Mouse (Mus musculus) stomach, embryonic 15.5 days (tissue): ENCODE data around the gene Clspn. TPM values are rescaled to one million over a fixed set of nuclear protein-coding genes. Genes with fewer than 3 reads are reported as not detected.

Experiments used
- ATAC-seq: fragments of 200-750 bp; cut with Nextera tagmentation; 2 replicates; pipeline ENCODE4 v1.8.0; 2017; ENCODE audit warnings: low read depth, moderate number of reproducible peaks, moderate TSS enrichment; ENCODE audit not compliant: insufficient read depth, low FRiP score
- H3K27ac ChIP-seq: fragments of 300-500 bp; sonication (generic); 2 replicates; pipeline ENCODE4 v1.5.1; 2015; ENCODE audit warnings: mild to moderate bottlenecking, inconsistent platforms
- H3K27me3 ChIP-seq: fragments of 300-500 bp; sonication (generic); replicated peaks from 2 replicates; pipeline ENCODE4 v1.6.1; 2015; ENCODE audit warnings: inconsistent platforms
- H3K36me3 ChIP-seq: fragments of 300-500 bp; sonication (generic); 2 replicates; pipeline ENCODE4 v1.6.1; 2015; ENCODE audit warnings: inconsistent platforms
- H3K4me1 ChIP-seq: fragments of 300-500 bp; sonication (generic); 2 replicates; pipeline ENCODE4 v1.6.1; 2015; ENCODE audit warnings: inconsistent platforms
- H3K4me2 ChIP-seq: fragments of 300-500 bp; sonication (generic); 2 replicates; pipeline ENCODE4 v1.6.1; 2015; ENCODE audit warnings: mild to moderate bottlenecking, inconsistent platforms
- H3K4me3 ChIP-seq: fragments of 300-500 bp; sonication (generic); replicated peaks from 2 replicates; pipeline ENCODE4 v1.5.1; 2015; ENCODE audit warnings: inconsistent platforms
- H3K9ac ChIP-seq: fragments of 300-500 bp; sonication (generic); 2 replicates; pipeline ENCODE4 v1.6.1; 2015; ENCODE audit warnings: inconsistent platforms
- H3K9me3 ChIP-seq: fragments of 300-500 bp; sonication (generic); 2 replicates; pipeline ENCODE4 v1.6.1; 2016; ENCODE audit warnings: inconsistent platforms
- WGBS: fragments of 180-500 bp; shearing (Covaris S2); methylation state at CpG from one replicate; pipeline ENCODE4 v1.1.7; 2015; 5-methylcytosine and 5-hydroxymethylcytosine counted together
- polyA plus RNA-seq: library from polyadenylated mRNA; unstranded; fragments of >200 nt; fragmentation: Nextera tagmentation; extraction: Ambion mirVana; gene quantifications from 2 replicates; pipeline ENCODE4 v1.2.1, GENCODE M21; 2015

Gene Clspn
- polyA plus RNA-seq, 1 experiment from 2014 or later = 40.0 TPM

DNA sequence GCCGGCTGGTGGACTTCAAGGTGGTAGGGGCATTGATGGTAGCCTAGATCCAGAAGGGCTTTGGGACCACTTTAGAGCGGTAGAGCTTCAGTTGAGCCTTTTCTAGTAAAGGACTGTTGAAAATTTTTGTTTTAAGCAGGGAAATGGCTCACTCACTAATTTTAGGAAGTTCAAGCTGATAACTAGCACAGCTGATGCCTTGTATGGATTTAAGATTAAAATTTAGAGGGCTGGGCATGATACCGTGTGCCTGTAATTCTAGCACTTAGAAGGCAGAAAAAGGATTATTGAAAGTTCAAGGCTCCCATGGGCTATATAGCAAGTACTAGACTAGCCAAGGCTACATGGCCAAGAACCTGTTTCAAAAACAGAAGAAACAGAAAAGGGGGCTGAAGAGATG, 13.0 kb downstream of the Clspn start:
- WGBS = 95% methylated on average over 3 of the region's 3 CpGs
- no peaks in the 10 kb centered on the region for H3K27me3 ChIP-seq
- H3K9me3 ChIP-seq = no peaks in the 10 kb centered on the region
- peaks cover 59% of the 10 kb centered on the region for H3K36me3 ChIP-seq
- H3K4me1 ChIP-seq = no peaks in the 10 kb centered on the region
- H3K9ac ChIP-seq = no peak overlapping the region
- H3K4me3 ChIP-seq = no peak overlapping the region
- no peak overlapping the region for H3K27ac ChIP-seq
- H3K4me2 ChIP-seq = no peak overlapping the region
- ATAC-seq = no peak

- no peaks in the 10 kb centered on the region for H3K4me1 ChIP-seq
- no peak overlapping the region for H3K4me3 ChIP-seq
- H3K27ac ChIP-seq = no peak overlapping the region
- no peaks in the 10 kb centered on the region for H3K9me3 ChIP-seq
- no peak overlapping the region for H3K4me2 ChIP-seq
- H3K9ac ChIP-seq = no peak overlapping the region
- no peak for ATAC-seq
- WGBS = 92% methylated on average over 5 of the region's 5 CpGs
- no peaks in the 10 kb centered on the region for H3K27me3 ChIP-seq
- H3K36me3 ChIP-seq = peaks cover 68% of the 10 kb centered on the region
These were observed 19.5 kb downstream of the Clspn start for GRCm38 (mm10) chr4:126576281-126576680.

DNA sequence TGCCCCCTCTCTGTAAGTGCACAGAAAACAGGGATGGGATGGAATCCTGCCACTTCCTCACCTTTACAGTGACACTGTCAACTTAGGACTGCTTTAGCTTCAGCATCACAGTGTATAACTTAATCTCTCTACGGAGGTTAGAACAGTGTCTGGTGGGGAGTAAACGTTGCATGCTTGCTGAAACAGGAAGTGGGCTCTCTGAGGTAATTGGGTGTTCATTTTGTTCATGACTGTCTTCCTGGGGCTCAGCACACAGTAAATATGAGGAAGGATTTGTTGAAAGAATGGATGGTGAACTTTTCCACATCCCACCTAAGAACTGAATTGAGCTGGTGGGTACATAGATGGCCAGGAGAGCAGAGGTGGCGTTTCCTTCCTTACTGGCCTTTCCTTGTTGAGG, 21.2 kb downstream of the Clspn start:
- H3K9ac ChIP-seq = no peak overlapping the region
- no peak overlapping the region for H3K27ac ChIP-seq
- no peak overlapping the region for H3K4me3 ChIP-seq
- H3K27me3 ChIP-seq = no peaks in the 10 kb centered on the region
- H3K4me1 ChIP-seq = no peaks in the 10 kb centered on the region
- WGBS = 87% methylated on average over 3 of the region's 3 CpGs
- no peak overlapping the region for H3K4me2 ChIP-seq
- ATAC-seq = no peak
- no peaks in the 10 kb centered on the region for H3K9me3 ChIP-seq
- peaks cover 60% of the 10 kb centered on the region for H3K36me3 ChIP-seq

DNA sequence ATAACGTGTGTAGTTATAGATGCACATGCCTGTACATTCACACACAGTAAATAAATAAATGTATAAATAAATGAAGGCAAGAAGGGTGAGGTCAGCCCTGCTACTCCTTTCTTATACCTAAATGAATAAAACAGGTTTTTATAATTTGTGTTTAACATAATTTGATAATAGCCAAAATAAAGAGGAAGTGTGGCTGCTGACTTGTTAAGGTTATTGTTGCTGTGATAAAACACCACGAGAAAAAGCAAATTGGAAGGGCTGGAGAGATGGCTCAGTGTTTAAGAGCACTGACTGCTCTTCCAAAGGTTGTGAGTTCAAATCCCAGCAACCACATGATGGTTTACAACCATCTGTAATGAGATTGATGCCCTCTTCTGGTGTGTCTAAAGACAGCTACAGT, 22.3 kb downstream of the Clspn start:
- Histone ChIP-seq H3K27me3 (no peaks in the 10 kb centered on the region), H3K27ac (no peak overlapping the region), H3K9me3 (no peaks in the 10 kb centered on the region), H3K9ac (no peak overlapping the region), H3K4me1 (no peaks in the 10 kb centered on the region), H3K4me2 (no peak overlapping the region), H3K36me3 (peaks cover 52% of the 10 kb centered on the region), H3K4me3 (no peak overlapping the region)
- ATAC-seq = no peak
- whole genome bisulfite sequencing = 84% methylated on average over 2 of the region's 2 CpGs

DNA sequence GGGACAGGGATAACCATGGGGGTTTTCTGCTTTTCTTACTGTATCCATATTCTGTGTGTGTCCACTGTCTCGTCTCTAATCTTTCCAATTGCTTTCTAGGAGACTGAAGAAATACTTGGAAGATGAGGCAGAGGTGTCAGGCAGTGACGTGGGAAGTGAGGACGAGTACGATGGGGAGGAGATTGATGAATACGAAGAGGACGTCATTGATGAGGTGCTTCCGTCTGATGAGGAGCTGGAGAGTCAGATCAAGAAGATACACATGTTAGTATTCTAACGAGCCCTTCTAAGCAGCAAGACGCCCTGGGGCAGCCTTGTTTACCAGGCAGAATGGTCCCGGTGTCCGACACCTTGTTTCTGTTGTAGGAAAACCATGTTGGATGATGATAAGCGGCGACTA, 29.0 kb downstream of the Clspn start:
- ATAC-seq = no peak
- no peak overlapping the region for H3K4me3 ChIP-seq
- no peak overlapping the region for H3K9ac ChIP-seq
- peaks cover 42% of the 10 kb centered on the region for H3K36me3 ChIP-seq
- H3K27ac ChIP-seq = no peak overlapping the region
- H3K27me3 ChIP-seq = no peaks in the 10 kb centered on the region
- 94% methylated on average over 13 of the region's 13 CpGs for WGBS
- no peak overlapping the region for H3K4me2 ChIP-seq
- no peaks in the 10 kb centered on the region for H3K4me1 ChIP-seq
- H3K9me3 ChIP-seq = no peaks in the 10 kb centered on the region

DNA sequence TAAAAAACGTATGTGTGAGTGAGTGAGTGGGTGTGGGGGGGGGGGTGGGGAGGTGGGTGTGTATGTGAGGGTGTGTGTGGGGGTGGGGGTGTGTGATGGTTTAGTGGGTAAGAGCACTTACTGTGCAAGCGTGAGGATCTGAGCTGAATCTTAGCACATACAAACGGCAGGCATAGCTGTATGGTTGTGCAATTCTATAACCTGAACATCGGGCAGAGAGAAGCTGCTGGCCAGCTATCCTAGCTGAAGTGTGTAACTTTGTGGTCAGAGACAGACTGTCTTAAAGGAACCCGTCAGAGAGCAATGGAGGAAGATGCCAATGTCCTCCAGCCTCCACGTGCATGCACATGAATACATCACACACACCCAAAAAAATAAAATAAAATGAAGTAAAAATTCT, 35.3 kb downstream of the Clspn start:
- Histone ChIP-seq H3K27me3 (no peaks in the 10 kb centered on the region), H3K4me1 (no peaks in the 10 kb centered on the region), H3K9ac (no peak overlapping the region), H3K27ac (no peak overlapping the region), H3K9me3 (no peaks in the 10 kb centered on the region), H3K36me3 (peaks cover 16% of the 10 kb centered on the region), H3K4me3 (no peak overlapping the region), H3K4me2 (no peak overlapping the region)
- WGBS = 85% methylated on average over 6 of the region's 6 CpGs
- ATAC-seq = no peak

DNA sequence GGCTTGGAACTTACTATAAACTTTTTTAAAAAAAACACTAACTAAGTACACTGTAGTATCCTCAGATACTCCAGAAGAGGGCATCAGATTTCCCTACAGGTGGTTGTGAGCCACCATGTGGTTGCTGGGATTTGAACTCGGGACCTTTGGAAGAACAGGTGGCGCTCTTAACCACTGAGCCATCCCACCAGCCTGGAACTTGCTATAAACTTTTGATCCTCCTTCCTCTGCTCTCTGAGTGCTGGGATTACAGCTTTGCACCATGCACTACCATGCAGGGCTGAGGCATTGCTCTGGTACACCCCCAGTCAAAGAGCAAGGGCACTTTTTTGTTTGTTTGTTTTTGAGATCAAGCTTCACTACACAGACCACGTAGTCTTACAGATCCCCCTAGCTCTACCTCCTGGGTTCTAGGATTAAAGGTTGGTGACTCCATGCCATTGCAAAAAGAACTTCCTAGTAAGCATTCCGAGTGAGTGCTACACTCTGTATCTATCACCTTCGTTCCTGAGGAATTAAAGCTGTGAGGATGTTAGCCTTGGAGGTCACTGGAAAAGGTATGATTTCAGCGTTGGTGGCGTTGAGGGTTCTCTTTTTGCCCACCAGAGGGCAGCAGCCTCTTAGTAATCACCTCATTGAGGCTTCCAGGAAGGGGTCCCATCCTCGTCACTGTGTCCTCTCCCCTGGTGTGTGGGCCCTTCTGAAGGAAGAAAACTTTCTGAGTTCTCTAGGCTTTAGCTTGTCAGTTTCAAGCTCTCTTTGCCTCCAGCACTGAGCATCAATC, 43.4 kb downstream of the Clspn start:
- Histone ChIP-seq H3K9me3 (no peaks in the 10 kb centered on the region), H3K9ac (no peak overlapping the region), H3K4me2 (no peak overlapping the region), H3K4me1 (peaks cover 7% of the 10 kb centered on the region; the same call in 1 of the 2 replicates), H3K27ac (no peak overlapping the region), H3K4me3 (no peak overlapping the region), H3K36me3 (no peaks in the 10 kb centered on the region), H3K27me3 (no peaks in the 10 kb centered on the region)
- ATAC-seq = no peak
- WGBS = 29% methylated on average over 8 of the region's 8 CpGs

DNA sequence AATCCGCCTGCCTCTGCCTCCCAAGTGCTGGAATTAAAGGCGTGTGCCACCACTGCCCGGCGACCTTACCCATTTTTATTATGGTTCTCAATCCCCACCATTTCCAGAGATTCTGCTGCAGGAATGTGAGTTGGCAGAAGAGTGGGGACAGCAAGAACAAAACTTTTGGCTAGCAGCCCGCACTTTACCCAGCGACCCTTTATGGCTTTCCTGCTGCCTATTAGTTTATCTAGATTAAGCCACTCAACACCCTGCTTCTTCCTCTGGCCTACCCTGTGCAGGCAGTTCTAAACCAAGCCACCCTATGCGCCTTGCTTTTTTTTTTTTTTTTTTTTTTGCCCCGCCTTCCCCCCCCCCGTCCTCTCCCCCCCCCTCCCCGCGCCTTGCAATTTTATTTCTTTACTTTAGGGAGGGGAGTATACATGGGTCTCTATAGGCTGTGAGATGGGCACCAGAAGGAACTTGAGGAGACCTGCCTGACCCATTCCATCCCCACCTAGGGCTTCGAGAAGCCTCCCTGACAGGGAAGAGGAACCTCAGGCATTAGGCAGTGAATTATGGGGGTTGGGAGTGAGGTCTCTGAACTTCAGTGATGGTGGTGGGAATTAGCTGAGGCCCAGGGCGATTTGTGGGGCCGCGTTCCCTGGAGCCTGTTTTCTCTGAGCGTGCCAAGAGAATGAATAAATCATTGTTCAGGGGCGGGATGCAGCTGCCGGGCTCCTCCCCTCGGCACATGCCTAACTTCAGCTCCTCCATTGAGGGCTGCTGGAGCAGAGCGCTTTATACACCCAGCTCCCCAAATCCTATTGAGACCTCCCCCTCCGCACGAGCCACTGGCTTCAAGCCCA, 45.1 kb downstream of the Clspn start:
- Histone ChIP-seq H3K27me3 (no peaks in the 10 kb centered on the region), H3K27ac (no peak overlapping the region), H3K9me3 (no peaks in the 10 kb centered on the region), H3K4me2 (peak overlapping the region; percentile 50), H3K4me1 (peaks cover 7% of the 10 kb centered on the region; the same call in 1 of the 2 replicates), H3K9ac (no peak overlapping the region), H3K36me3 (no peaks in the 10 kb centered on the region), H3K4me3 (no peak overlapping the region)
- ATAC-seq = peak; percentile 87
- 22% methylated on average over 21 of the region's 22 CpGs for WGBS

DNA sequence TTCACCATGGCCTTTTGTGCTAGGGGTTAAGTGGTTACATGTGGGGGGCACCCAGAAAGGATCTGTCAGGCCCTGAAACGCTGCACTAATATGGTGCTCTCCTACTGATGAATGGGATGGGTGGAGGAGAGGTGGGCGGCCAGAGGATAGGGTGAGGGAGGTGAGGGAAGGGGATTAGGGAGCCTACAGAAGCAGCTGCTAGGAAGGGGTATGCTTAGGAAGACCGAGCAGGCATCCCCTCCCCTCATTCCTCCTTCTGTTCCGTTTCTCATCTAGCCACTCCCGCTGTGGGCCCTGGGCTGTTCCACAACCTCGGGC, 45.7 kb downstream of the Clspn start:
- no peaks in the 10 kb centered on the region for H3K27me3 ChIP-seq
- H3K36me3 ChIP-seq = no peaks in the 10 kb centered on the region
- H3K27ac ChIP-seq = no peak overlapping the region
- ATAC-seq = no peak
- peaks cover 7% of the 10 kb centered on the region; the same call in 1 of the 2 replicates for H3K4me1 ChIP-seq
- H3K4me2 ChIP-seq = peak overlapping the region; percentile 50
- H3K4me3 ChIP-seq = no peak overlapping the region
- 6% methylated on average over 6 of the region's 6 CpGs for WGBS
- no peaks in the 10 kb centered on the region for H3K9me3 ChIP-seq
- no peak overlapping the region for H3K9ac ChIP-seq

GRCm38 (mm10) chr4:126604141-126604540, 47.4 kb downstream of the Clspn start:
- no peak overlapping the region for H3K27ac ChIP-seq
- no peaks in the 10 kb centered on the region for H3K36me3 ChIP-seq
- no peaks in the 10 kb centered on the region for H3K9me3 ChIP-seq
- H3K4me2 ChIP-seq = no peak overlapping the region
- H3K4me3 ChIP-seq = no peak overlapping the region
- peaks cover 7% of the 10 kb centered on the region; the same call in 1 of the 2 replicates for H3K4me1 ChIP-seq
- WGBS = 82% methylated on average over 2 of the region's 2 CpGs
- no peak for ATAC-seq
- no peaks in the 10 kb centered on the region for H3K27me3 ChIP-seq
- no peak overlapping the region for H3K9ac ChIP-seq

- Histone ChIP-seq H3K4me1 (0 out of 2 replicates have a peak, but pooled peaks cover 7% of the 10 kb centered on the region), H3K4me3 (no peak overlapping the region), H3K9me3 (no peaks in the 10 kb centered on the region), H3K36me3 (no peaks in the 10 kb centered on the region), H3K27ac (no peak overlapping the region), H3K9ac (no peak overlapping the region), H3K4me2 (no peak overlapping the region), H3K27me3 (no peaks in the 10 kb centered on the region)
- WGBS = 78% methylated on average over 4 of the region's 4 CpGs
- no peak for ATAC-seq
These were observed 49.0 kb downstream of the Clspn start for GRCm38 (mm10) chr4:126605751-126606150.

DNA sequence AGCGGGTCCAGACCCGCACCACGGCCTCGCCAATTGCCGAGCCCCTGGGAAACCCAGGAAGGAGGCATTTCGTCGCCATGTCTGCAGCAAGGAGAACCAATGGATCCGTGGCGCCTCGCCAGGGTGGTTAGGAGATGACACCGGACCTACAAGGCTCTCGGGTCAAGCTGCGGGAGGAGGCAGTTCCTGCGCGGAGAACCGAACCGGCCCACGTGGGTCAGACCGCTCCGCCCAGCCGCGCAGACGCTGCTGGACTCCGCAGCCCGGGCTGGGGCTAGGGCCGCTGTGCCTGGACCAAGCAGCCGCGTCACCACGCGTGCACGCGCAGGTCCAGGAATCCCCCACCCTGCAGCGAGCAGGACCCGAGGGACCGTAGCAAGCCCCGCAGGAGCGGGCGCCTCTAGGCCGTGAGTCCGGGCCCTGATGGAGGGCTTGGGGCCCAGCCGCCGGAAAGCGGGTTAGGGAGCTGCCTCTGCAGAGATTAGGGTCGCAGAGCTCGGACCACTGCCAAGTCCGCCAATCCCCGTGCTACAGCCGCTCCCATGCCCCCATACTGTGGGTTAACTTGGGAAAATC, 53.0 kb downstream of the Clspn start, which contains the start of gene 5730409E04Rik:
5730409E04Rik (plus strand) TSS at position 213 of the 576 bp plus-strand sequence.
- Histone ChIP-seq H3K36me3 (no peaks in the 10 kb centered on the region), H3K4me1 (no peaks in the 10 kb centered on the region), H3K4me2 (peak within 1 kb of the TSS; percentile 88), H3K27me3 (no peaks in the 10 kb centered on the region), H3K9ac (peak within 1 kb of the TSS; percentile 71), H3K4me3 (peak within 1 kb of the TSS; percentile 63), H3K9me3 (no peaks in the 10 kb centered on the region), H3K27ac (0 out of 2 replicates have a peak within 1 kb of the TSS, but pooled peaks have one; percentile 31)
- under 1% methylated on average over 48 of the region's 48 CpGs for WGBS
- peak; percentile 88 for ATAC-seq
